Mouse (Mus musculus) adipocyte (in vitro differentiated cells): ENCODE results near the gene Slc35d3.

Experiments used
- DNase-seq: peaks from one replicate; pipeline ENCODE4 v3.0.0-alpha.2; 2016; ENCODE audit warnings: low spot score

Gene Slc35d3

DNA sequence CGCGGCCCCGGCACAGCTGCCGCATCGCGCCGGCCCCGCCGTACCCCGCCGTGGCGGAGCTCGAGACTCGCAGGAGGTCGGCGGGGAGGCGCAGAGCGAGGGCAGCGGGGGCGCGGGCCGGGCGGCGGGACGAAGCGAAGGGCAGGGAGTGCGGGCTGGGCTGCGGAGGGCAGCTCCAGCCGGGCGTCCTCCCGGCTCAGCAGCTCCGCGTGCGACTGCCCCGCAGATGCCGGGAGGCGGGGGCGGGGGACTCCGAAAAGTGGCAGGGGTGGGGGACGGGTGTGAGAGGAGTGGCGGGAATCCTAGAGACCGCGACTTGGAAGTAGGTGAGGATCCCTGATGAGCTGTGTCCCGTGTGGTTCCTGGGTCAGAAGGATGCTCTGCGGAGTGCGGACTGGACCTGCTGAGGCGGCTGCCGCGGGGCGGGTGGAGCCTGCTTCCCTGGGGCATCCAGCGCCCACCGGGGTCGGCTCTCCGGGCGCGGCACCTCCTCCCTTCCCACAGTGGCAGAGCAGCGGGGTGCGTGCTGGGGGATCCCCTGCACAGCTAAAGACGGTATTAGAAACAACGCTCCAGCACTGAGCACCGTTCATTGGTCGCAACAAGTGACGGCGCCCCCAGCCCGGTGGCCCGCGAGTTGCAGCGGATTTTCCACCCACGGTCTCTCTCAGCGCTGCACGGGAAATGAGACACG is at the start of gene Slc35d3:
Slc35d3 (minus strand) TSS at position 462 of the 694 bp plus-strand sequence.
- DNase-seq = no peak

DNA sequence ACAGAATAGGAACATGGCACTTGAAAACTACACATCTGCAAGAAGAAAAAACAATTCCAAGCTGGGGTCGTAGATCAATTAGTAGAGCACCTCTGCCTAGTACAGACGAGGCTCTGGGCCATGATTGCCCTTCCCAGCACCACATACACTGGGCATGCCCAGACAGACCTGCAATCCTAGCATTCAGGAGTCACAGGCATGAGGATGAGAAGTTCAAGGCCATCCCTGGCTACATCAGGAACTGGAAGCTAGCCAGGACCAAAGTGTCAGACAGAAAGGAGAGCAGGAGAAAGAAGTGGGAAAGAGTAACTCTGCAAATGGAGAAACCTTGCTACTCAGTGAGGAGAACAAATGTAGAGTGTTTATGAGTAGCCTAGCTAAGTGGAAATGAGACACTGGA is 48.9 kb upstream of the Slc35d3 start:
- DNase-seq = no peak

DNA sequence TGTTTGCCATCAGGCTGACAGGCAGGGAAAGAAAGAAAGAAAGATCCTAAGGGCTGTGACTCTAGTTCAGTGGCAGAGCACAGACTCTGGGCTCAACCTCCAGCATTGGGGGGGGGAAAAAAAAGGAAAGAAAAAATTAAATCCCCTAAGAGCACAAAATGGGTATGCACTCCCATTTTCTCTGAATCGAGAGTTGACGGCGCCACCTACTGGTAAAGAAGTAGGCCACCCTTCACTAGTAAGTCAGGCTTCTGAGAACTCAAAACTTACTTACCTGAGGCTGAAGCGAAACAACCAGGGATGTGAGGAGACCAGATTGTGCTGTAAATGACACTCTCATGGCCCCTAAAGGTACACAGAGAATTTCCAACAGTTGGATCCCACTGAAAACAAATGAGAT is 42.7 kb upstream of the Slc35d3 start:
- peak; percentile 59 for DNase-seq

DNA sequence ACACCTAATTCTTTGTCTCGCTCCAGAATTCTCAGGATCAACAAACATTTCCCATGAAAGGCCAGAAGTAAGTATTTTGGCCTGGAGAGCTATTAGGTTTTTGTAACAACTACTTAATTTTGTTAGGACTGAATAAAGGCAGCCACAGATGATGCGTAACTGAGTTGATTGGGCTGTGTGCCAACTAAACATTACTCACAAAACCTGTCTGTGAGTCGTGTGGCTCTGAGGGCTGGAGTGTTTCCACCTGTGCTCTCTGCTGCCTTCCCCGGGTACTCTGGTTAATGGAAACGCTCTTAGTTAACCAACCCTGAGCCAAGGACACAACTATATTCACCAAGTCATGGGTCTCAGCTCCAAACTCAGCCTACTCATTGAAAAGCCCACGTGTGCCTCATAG is 41.9 kb upstream of the Slc35d3 start:
- no peak for DNase-seq

DNA sequence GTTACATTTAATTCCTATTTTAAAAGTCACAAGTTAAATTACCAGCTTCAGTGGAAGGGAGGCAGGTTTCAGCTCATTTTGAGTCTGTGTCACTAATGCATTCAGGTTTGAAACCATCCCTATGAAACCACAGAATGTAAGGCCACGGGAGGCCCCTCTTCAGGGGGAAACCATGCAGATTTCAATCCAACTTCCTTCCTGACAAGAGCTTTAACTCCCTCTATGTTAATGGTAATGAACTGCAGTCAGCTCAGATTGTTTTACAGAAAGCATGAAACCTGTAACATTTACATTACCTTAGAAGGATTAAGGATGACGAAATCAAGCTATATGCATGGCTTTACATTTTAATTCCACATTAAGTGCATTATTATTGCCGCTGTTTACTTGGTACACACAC is 40.4 kb upstream of the Slc35d3 start:
- DNase-seq = no peak

DNA sequence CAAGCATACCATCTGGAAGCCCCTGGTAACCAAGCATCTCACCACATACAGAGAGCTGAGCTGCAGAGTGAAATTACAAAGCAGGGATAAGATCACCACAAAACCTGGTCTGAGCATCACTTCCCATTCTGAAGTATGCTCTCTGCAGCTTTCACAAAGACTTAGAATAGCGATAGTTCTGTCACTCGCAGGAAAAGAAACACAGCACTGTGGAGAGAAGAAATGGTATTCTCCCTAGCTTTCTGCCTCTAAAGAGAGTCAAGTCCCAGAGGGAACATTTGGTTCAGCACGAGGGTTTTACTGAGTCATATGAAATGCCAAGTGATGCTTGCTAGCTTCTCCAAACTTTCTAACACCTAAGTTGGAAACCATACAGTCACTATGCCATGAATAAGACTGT is 38.6 kb upstream of the Slc35d3 start:
- no peak for DNase-seq

DNA sequence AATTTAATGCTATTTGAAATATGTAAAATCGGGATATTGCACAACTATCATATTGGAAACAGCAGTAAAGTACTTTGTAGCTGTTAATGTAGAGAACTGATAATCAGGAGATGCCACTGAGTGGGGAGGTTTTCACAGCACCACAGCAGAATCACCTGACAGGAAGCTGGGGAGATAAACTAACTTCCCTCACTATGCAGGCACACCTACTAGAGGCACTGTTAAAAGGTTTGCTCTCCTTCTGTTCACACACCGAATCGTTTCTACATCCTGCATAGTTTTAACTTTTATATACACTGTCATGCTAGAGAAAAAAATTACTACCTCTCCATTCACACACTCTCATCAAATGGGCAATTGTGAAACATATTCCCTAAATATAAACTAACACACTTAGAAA is 35.0 kb upstream of the Slc35d3 start:
- DNase-seq = no peak

DNA sequence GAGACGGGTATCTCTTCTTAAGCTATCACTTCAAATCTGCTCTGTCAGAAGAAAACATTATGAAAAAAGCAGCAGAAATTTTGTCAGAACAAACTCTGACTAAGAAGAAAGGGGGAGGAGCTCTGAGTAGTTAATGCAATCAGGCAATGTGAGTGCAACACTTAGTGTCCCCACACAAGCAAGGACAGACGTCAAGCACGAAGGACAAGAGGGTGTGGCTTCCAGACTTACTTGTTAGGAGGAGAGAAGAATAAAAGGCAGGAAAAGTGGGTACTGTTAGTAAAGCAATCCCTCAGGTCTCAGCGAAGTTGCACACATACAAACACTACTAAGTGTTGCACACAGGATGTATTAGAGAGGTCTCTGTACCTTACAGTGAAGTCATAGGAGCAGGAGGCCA is 33.1 kb upstream of the Slc35d3 start:
- DNase-seq = no peak

DNA sequence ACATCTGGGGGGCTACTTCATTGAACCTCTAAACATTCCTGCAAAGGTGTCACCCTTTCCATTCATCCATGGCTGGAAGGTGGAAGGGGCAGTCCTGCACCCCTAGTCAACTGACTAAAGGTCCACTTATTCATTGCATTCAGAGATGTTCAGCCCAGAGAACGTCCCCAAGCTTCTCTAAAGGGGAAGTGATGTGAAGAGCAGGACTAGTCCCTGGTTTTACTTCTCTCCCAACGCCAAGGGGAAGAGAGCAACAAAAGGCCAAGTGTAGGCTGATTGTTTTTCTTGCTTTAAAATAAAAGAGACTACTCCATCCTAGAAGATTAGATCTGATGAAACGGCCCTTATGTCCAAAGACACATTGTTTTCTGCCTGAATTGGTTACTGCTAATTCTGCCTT is 29.2 kb upstream of the Slc35d3 start:
- DNase-seq = no peak

DNA sequence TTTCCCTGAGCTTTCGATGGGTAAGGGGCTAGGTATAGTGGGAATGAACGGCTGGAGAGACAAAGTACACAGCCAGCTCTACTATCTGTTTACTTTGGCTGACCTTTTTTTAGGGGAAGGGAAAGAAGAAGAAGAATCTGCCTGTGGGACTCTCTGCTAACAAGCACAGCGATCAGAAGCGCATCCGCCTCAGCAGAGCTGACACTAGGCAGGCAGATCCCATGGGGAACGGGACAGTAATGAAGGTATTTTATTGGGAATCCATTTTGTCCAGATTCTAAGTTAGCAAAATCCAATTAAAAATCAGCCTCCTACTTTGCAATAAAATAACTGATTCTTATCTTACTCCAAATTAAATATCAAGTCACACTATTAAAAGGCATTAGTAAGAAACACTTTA is 27.9 kb upstream of the Slc35d3 start:
- DNase-seq = no peak

DNA sequence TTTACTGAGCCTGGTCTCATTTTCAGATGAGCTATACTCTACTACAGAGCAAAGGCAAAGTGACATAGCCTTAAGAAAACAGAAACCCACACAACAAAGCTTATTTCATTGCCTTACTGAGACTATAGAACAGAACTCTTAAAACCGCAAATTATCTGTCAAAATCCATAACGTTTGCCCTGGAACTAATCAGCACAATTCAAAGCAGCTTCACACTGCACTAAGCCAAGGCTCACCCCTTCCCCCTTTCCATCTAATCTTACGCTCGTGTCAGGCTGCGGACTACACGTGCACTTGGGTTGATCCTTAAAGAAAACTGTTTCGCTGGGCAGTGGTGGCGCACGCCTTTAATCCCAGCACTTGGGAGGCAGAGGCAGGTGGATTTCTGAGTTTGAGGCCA is 26.4 kb upstream of the Slc35d3 start:
- no peak for DNase-seq

DNA sequence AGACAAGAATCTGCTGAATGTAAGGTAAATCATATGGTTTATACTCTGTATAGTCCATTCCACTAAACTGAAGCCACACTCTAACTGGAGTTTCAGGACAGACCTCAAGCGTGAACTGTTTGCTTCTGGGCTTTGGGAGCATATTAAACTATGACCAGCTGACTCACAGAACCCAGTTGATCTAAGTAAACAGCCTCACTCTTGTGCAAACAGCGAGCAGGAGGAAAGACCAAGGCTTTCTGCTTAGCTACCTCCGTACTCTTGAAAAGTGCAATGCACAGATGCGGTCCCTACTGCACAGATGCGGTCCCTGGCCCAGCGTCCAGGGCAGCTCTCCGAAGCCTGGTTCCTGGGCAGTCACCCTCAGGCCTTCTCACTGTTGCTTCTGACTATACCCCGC is 26.0 kb upstream of the Slc35d3 start:
- DNase-seq = no peak

DNA sequence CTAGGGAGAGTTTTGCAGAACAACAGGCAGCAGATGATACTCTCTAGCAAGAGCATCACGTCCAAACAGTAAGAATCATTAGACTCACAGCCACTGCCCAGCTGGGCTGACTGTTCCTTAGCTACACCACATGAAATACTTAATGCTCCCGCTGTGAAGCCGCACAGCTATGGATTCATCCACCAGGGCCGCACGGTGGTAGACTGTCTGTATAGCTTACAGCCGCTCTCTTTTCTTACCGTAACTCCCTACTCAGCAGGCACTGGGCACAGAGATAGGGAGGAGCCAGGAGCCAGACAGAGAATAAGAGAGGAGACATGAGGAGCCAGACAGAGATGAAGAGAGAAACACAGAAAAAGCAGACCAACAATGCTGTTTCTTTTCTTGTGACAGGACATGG is 25.4 kb upstream of the Slc35d3 start:
- DNase-seq = no peak

DNA sequence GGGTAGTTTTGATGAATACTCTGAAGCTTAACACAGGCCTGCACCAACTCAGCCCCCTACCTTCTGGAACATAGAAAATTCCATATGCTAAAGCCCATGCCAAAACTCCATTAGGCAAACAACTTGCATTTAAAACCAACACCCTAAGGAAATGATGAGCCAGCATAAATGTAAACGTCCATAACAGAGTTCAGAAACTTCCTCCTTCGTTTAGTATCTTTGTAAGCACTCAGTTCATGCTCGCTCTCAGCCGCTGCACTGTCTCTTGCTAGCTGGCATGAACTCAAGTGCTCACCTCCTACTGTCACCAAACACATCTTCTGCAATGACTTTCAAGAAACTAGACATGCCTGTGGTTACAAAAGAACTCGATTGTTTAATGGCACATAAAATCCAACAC is 24.1 kb upstream of the Slc35d3 start:
- no peak for DNase-seq

DNA sequence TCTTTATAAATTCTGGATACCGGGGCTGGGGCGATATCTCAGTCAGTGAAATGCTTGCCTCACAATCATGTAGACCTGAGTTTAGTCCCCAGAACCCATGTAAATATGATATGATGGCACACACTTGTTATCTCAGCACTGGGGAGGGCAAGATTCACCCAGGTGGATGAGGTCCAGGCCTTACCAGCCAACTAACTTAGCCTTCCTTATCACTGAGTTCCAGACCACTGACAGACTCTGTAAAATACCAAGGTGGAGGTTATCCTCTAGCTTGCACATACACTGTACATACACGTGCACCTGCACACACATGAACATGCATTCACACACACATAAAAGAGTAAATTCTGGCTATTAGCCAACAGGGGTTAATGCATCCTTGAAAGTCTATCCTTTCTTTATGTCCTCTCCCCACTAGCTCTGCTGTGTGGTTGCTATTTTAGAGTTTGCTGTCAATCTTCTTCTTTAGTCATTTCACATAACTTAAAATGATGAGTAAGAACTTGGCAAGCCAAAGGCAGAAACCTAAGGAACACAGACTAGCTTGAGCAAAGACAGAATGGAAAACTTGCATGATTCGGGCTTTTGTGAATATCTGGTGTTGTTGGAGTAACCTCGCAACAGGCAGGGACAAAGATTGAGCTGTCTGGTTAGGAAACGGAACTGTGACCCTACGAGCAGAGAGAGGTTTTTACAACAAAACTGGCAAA is 4.5 kb upstream of the Slc35d3 start:
- peak; percentile 34 for DNase-seq

DNA sequence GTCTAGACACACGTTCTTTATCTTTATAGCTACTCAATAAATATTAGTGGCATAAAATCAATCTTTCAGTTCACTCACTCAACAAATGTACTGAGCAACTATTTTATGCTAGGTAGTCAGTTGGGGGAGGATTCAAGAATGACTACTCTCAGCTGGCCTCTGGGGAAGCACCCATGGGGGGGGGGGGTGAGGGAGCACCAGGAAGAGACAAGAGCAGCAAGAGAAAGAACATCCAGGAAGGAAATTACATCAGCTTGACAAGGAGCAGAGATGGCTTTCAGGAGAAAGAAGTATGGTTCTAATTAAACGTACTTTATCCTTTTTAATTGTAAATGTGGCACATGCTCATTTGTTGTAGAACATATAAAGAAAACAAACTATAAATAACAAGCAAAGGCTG is 2.4 kb upstream of the Slc35d3 start:
- no peak for DNase-seq

DNA sequence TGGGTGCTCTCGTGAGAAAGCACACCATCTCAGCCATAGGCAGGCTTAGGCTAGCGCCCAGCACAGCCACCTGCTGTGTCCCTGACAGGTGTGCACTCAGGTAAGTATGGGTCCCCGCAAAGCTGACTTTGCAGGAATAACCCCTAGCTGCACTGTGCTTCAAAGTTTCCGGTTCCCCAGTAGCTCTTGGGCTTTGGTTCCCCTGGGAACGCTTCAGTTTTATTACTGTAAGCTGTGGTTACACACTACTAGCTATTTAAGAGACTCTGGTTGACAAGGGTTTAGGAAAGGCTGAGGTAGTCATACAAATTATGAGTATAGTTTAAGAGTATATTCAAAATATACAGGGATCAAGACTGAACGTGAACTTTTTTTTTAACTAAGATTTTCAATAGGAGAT is 1.5 kb upstream of the Slc35d3 start:
- no peak for DNase-seq

DNA sequence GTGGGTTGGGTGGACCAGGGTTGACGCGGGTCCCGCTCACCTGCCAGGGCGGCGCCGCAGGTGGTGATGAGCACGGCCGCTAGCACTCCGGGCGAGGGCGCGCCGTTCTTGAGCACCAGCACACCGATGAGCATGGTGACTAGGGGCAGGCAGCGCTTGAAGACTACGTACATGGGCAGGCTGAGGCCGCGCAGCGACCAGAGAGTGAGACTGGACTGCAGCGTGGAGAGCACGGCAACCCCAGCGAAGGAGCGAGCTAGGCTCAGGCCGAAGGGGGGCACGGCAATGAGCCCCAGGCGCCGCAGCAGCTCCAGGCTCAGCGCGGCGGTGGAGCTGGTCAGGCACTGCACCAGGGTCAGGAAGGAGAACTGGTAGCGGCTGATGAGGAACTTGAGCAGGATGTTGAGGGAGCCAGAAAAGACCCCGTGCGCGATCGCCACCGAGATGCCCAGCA is 688 bp downstream of the Slc35d3 start:
- no peak for DNase-seq

DNA sequence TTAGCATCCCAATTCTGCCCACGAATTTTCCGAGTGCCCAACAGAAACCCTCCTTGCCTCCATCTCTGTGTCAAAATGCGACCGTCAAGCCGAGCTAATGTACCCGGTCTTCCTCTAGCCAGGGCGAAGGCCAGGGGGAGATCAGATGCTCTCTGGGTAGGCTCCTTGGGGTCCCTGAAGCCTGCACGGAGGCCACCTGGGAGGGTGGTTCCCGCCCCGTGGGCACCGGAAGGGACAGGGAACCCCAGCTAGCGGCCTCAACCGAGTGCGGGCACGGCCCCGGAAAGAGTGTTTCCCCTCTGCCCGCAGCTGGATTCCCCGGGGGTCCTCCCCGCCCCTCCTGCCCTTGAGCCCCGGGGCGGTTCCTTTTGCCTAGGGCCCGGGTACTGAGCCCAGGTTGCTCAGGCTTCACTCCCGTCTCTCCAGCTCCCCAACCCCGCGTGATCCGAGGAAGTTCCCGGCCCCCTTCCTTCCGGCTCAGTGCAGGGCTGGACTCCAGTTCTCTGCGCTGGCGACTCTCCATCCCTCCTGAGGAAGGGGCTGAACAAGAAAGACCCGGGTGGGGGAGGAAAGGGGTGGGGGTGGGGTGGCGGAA is 1.4 kb downstream of the Slc35d3 start:
- DNase-seq = no peak

DNA sequence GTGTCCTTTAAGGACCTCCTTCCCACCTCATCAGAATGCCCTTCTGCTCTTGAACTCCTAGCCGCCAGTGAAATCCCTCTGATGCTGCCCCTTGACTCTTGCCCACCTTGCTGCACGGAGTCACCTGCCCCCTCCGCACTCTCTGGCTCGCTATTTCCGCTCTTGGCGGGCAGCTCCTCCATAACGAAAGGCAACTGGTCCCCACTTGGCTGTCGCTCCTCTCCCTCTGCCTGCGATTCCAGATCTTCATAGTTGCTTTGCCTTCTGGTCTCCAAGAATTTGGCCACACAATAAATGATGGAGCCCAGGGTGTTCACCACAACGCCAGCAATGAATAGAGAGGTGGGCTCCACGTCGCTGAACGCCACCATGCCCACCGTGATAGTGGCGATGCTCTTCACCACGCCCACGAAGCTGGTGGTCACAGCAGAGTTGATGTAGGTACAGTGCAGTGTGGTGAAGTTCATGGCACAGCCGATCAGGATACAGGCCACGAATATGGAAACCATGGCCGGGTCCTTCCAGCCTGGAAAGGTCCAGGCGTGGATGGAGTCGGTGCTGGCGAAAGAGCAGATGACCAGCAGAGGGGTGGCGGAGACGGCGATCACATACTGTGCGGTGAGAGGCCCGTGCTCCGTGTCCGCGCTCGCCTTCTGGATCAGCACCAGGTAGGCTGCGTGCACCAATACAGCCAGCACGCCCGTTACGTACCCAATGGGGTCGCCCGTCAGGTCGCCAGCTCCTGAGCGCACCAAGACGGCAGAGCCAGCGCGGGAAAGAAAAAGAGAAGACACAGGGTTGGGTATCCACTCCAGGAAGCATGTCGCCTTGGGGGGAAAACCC is 2.1 kb downstream of the Slc35d3 start:
- no peak for DNase-seq

DNA sequence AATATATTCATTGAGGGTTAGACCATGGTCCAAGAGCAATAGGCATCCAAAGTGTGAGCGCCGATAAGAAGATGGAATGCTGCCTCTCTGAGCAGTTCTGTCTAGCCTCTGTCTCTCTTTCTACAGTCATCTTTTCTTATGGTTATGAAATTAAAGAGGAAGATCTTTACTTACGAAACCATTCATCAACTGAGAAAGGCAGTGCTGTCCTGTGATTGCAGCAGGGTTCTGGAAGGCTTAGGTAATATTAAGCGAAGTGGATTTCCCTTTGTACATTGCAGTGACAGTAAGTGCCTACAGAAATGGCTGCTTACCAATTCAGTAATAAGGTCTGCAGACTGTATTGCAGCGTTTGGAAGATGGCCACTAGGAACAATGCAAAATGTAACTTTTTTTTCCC is 11.4 kb downstream of the Slc35d3 start:
- DNase-seq = no peak

DNA sequence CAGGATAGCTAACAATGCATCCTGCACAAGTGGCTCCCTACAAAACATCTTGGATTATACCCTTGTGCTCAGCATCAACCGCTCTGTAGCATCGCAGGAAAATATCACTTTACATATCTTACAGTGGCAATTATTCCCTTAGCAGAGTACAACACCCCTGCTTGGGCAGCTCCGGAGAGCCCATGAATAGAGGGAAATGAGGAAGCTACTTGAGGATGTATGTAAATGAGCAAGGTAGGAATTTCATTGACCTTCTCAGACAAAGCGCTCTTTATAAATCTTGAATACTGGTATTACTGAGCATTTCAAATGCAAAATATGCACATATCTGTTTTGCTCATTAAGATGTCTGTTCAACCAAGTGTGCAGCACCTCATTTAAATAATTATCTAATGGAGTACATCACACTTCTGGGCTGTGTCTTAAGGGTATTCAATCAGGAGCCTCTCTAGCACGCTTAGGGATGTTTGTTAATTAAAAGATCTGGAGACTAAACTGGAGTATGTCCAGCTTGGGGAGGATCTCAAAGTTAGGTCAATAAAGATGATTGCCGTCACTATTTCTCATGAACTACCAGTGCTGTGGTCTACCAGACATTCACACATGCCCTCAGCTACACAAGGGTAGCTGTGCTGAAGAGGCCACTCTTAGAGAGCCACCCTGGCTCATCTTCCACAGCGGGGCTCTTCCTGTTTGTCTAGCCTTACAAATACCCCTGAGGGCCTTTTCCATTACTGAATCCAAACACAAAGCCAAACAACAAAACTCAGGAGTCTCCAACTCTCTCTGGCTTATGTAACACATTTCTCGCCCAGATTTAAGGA is 15.2 kb downstream of the Slc35d3 start:
- no peak for DNase-seq
